Mouse (Mus musculus) megakaryocyte, adult 5-6 weeks (primary cell): ENCODE measurements around the gene Wscd2. TPM values are rescaled to one million over a fixed set of nuclear protein-coding genes. Genes with fewer than 3 reads are reported as not detected.

Source experiments
- ATAC-seq: 2 replicates; pipeline ENCODE4 v1.8.0; 2016; ENCODE audit warnings: mild to moderate bottlenecking, inconsistent platforms; ENCODE audit not compliant: poor library complexity, severe bottlenecking
- total RNA-seq, 2 experiments: library from RNA; stranded (forward) in 1 of 2; stranded (reverse) in 1 of 2; fragments of 153-499, 151-499 nt in 1 of 2; fragments of 221-1000, 200-1000 nt in 1 of 2; gene quantifications; 2 replicates each; pipeline versions ENCODE4 v1.2.3 to v1.2.4; 2015 to 2017

Wscd2 gene
- total RNA-seq, 2 experiments from 2014 or later = 0.18 TPM; not detected in 1

DNA sequence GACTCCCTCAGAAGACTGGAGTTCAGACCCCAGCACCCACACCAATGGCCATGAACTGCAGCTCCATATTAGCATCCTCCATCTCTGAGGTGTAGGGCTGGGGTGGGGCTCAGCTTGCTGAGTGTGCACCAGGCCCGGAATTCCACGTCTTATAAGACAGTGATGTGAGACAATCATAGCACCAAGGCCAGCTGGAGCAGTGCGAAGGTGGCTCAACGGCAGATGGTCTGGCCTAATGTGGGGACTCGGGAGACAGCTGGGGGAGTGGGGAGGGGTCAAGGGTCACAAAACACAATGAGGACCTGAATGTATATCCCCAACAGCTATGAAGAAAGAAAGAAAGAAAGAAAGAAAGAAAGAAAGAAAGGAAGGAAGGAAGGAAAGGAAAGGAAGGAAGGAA lies 9.7 kb upstream of the Wscd2 start:
- no peak for ATAC-seq

GRCm38 (mm10) chr5:113485584-113486162 lies 4.5 kb upstream of the Wscd2 start:
- no peak for ATAC-seq

DNA sequence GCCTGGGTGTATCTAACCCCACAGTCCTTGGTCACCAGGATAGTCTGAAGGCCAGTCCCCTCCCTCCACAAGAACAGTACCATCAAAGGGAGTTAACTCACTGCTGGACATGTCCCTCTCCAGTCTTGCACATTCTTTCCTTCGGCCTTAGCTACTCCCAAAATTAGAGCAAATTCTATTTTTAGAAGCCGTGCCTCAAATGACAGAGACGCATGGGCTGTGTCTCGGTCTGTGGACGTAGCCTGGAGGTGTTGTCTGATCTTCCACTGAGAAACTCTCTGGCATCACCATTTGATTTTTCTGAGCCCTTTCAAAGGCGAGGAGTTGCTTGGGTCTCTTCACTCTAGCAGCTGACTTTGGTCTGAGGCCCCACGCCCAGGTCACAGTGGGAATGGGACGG lies 2.3 kb upstream of the Wscd2 start:
- ATAC-seq = no peak

GRCm38 (mm10) chr5:113489617-113490016 lies 516 bp upstream of the Wscd2 start:
- no peak for ATAC-seq

- no peak for ATAC-seq
These were observed 531 bp downstream of the Wscd2 start for GRCm38 (mm10) chr5:113490467-113491260.

GRCm38 (mm10) chr5:113491552-113491951 lies 1.4 kb downstream of the Wscd2 start:
- no peak for ATAC-seq

GRCm38 (mm10) chr5:113491988-113492387 lies 1.9 kb downstream of the Wscd2 start:
- no peak for ATAC-seq

DNA sequence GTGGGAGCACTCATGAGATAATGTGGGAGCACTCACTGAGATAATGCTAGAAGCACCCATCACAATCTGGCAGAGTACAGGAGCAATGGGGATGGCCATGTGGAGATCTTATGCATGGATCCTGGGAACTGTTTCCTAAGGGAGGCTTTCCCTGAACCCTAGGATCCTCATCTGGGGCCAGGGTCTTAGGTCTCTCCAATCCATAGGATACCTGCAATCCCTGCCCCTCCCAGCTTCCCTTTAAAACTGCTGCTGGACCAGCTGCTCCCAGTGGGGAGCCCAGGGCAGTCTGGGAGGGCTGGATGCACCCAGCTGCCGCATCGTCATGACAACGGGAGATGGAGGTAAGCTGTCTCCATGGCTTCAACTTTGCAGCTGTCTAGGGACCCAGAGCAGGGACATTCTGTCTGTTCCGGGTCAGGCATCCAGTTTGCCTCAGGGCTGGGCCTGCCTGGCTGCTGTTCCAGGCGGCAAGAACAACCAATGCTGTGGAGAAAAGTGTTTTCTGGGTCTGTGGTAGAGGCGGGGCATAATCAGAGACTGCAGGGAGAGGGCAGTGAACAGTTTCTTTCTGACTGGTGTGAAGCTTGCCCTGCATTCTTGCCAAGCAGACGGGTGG lies 2.4 kb downstream of the Wscd2 start:
- ATAC-seq = no peak

DNA sequence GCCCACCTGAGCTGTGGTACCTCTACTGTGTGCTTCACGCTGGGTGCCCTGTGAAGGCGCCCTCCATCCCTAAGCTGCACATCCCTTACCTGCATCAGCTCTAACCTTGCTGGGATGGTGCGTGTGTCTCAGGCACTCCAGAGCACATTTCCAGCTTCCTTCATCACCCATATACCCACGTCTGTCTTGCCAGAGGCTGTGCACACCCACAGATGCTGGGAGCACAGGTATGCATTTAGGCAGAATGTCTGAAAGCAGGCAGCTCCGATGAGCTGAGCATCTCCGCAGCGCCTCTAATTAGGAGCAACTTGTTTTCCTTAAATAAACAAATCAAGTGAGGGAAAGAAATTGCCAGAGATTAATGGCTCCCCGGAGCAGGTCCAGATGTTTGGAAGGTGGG lies 3.9 kb downstream of the Wscd2 start:
- ATAC-seq = no peak

DNA sequence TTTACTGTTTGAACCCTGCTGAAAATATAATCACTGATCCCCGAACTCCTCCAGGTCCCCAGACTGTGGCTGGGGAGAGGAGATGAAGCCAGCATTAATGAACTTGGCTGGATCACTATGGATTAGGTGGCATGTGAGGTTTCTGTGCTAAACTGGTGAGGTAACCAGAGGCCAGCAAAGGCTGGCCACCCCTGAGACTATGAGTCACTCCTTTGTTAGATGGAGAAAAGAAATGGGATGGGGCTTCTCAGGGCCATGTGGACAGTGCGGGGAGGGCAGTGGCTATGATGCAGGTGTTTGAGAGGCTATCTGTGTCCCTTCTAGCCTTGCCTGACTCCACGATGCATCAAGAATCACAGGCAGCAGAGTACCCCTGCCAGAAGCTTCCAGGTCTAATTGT lies 6.8 kb downstream of the Wscd2 start:
- no peak for ATAC-seq

DNA sequence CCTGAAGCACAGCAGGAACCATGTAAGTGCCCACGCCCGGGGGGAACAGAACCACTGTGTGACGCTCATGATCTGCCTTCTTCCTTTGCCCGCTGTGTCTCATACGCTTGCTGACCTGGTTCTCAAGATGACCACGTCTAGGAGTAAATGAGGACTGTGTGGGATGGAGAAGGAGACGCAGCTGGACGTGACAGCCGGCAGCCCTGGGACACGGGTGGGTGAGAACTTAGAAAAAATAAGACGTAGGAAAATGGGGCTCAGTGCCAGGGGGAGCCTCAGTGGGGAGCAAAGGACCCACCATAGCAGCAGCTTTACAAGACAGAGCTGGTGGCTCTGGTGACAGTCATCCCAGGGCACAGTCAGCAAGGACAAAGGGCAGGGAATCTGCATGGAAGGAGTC lies 9.3 kb downstream of the Wscd2 start:
- ATAC-seq = no peak

DNA sequence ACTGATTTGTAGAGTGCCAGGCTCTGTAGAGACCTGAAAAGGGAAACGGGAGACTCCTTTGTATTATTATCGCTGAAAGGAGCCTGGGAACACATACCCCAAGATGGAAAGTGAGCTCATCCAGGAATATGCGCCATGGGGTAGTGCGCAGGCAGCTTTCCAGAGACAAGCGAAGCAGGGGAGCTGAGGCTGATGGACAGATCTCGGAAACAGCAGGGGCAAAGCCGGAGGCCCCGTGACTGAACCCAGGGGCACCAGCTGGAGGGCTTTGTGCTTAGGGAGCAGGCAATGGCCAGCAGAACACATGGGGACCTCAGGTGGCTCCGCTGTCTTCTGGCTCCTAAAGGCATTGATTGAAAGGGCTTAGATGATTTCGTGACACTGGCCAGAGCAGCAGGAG lies 13.1 kb downstream of the Wscd2 start:
- no peak for ATAC-seq

DNA sequence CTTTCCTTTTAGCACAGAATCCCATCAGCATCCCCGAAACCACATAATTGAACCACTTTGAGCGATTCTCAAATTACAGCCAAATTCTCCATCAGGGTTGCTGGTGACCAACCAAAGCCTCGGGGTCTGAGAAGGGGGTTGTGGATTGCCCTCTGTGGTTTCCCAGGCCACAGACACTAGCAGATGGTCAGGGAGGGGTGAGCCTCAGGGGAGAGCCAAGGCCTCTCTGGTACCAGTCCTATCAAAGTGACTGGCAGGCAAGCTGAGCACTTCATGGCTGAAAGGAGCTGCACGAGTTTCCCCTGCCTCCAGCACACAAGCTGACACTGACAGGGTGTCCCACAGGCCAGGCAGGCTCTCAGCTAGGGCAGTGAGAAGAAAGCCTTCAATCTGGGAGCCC lies 14.5 kb downstream of the Wscd2 start:
- no peak for ATAC-seq

DNA sequence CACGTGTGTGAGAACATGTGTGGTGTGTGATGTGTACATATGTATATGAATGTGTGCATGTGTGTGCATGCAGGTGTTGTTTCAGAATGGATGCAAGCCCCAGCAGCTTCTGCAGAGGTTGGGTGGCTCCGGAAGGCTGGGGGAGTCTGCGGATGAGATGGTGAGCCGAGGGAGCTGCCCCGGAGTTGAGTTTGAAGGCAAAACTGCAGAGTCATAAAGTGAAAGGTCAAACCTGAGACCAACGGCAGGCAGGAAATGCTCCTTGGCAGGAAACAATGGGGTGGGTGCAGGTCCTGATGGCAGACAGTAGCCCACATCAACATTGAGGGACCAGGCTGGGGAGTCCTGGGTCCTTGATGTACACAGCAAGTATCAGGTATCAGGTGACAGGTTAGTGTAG lies 15.9 kb downstream of the Wscd2 start:
- ATAC-seq = no peak

GRCm38 (mm10) chr5:113506779-113507178 lies 16.6 kb downstream of the Wscd2 start:
- ATAC-seq = no peak

DNA sequence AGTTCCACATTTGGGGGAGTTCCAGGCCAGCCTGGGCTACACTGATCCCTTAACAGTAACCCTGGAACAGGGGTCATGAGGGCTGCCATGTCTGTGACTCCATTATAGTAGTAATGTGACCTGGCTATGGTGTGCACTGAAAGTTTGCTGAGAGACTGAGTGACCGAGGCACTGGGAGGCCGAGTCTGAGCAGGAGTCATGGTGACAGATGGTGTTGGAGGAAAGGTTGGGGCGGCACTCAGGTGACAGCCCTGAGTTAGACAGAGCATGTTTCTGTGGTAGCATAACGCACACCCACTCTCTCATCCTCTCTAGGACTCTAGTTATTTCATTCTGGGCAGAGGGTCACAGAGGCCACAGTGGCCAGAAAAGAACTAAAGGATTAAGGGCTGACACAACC lies 19.0 kb downstream of the Wscd2 start:
- ATAC-seq = no peak

DNA sequence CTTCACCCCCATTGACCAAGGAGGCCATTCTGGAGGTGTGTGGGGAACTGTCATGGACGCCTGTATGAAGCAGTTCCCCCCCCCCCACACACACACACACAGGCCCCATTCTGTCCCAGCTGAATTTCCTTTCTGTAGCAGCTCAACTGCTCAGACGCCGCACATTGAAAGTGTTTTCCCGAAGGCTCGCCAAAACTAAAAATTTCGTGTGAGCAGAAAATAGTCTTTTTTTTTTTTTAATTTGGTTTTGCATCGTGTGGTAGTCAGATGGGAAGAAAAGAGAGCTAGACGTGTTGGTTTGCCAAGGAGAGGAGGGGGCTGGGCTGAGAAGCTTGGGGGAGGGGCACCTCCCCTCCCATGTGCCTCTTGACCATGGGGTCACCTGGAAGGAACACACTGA lies 23.5 kb downstream of the Wscd2 start:
- no peak for ATAC-seq

GRCm38 (mm10) chr5:113514062-113514461 lies 23.9 kb downstream of the Wscd2 start:
- no peak for ATAC-seq

DNA sequence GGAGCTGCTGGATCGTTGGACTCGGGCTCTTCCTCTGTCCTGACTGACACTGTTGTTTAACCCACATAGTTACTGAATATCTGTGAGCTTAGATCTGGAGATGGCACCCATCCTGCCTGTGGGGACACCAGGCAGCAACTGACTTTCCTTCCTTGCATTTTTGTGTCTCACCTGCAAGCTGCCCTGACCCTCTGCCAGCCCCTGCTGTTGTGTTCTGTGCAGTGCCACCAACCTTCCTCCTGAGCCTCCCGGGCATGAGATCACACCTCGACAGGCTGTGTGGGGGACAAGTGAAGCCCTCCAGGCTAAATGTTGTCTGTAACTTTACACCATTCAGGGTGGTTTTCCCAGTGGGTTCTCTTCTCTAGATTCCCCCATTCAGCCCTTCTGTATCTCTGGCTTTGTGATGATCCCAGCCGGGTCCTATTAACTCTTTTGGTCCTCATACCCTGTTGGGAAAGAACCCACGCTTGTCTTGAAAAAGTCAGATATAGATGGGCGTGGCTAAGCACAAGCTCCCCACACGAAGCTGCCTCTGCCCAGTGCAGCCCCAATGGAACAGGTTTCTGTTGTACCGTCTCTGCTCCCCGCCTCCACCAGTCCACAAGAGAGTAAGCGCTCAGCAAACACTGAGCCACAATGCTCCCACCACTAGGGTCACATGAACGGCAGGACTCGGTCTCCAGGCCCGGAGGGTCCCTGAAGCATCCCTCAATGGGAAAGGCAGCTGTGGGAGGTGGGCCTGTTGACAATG lies 26.2 kb downstream of the Wscd2 start:
- ATAC-seq = no peak

DNA sequence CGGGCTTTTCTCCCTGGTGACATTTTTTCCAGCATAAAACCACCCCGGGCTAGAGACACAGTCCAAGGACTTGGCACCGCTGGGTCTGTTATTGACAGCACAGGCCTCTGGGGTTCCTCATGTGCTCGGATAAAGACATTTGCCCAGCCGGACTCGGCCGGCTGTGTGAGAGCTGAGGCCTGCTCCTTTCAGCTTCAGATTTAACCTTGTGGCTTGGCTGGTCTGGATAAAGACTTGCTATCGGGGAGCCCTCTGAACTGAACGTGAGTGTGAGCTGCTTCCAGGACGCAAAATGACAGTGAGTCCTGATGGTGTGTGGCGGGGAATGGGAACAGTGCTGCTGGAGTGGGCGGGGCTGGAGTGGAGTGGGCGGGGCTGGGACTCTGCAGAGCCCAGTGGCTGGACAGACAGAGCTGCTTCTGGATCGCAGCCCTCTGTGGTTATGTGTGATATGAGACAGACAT lies 26.8 kb downstream of the Wscd2 start:
- no peak for ATAC-seq

- ATAC-seq = no peak
These were observed 27.3 kb downstream of the Wscd2 start for GRCm38 (mm10) chr5:113517387-113517786.
